Mouse (Mus musculus) kidney, adult 2 months (tissue): ENCODE results near the gene Gimap7. TPM values are rescaled to one million over a fixed set of nuclear protein-coding genes. Genes with fewer than 3 reads are reported as not detected.

Experiments used
- DNase-seq: peaks from one replicate; pipeline ENCODE4 v3.0.0; 2021
- H3K27ac ChIP-seq: fragments of 200-500 bp; 2 replicates; pipeline ENCODE4 v1.5.1; 2012; ENCODE audit warnings: low read depth, low read length, control low read depth, inconsistent platforms; ENCODE audit not compliant: insufficient read depth
- H3K27me3 ChIP-seq: fragments of 200-500 bp; replicated peaks from 2 replicates; pipeline ENCODE4 v1.6.1; 2012; ENCODE audit warnings: mild to moderate bottlenecking, moderate library complexity, low read length, inconsistent platforms; ENCODE audit not compliant: control insufficient read depth, insufficient read depth
- H3K36me3 ChIP-seq: fragments of 200-500 bp; 2 replicates; pipeline ENCODE4 v1.6.1; 2012; ENCODE audit warnings: mild to moderate bottlenecking, moderate library complexity, low read length, inconsistent platforms; ENCODE audit not compliant: control insufficient read depth, insufficient read depth
- H3K4me1 ChIP-seq: fragments of 200-500 bp; 2 replicates; pipeline ENCODE4 v1.6.1; 2011; ENCODE audit warnings: low read length; ENCODE audit not compliant: control insufficient read depth, insufficient read depth
- H3K4me3 ChIP-seq: fragments of 200-500 bp; 2 replicates; pipeline ENCODE4 v1.5.1; 2011; ENCODE audit warnings: mild to moderate bottlenecking, low read depth, low read length, control low read depth; ENCODE audit not compliant: insufficient read depth
- CTCF ChIP-seq: fragments of 200-500 bp; conservative IDR thresholded peaks from 2 replicates; pipeline ENCODE4 v1.5.1; 2011; ENCODE audit warnings: low read depth, mild to moderate bottlenecking, control low read depth, low read length, moderate library complexity, mixed read lengths; ENCODE audit not compliant: insufficient read depth, insufficient read length
- POLR2A ChIP-seq: fragments of 200-500 bp; IDR thresholded peaks from one replicate; pipeline ENCODE4 v1.6.1; 2011; ENCODE audit warnings: low read depth, low read length, control low read depth
- WGBS: fragments of 180-500 bp; shearing (Covaris S2); methylation state at CpG from one replicate; pipeline ENCODE4 v1.1.7; 2018; 5-methylcytosine and 5-hydroxymethylcytosine counted together
- polyA plus RNA-seq: library from polyadenylated mRNA; depleted of rRNA; stranded (reverse); fragments of >200 nt; gene quantifications from 2 replicates; pipeline ENCODE4 v1.2.3, GENCODE M21; 2012

Gene Gimap7
- polyA plus RNA-seq, 1 experiment: 0.97 TPM

DNA sequence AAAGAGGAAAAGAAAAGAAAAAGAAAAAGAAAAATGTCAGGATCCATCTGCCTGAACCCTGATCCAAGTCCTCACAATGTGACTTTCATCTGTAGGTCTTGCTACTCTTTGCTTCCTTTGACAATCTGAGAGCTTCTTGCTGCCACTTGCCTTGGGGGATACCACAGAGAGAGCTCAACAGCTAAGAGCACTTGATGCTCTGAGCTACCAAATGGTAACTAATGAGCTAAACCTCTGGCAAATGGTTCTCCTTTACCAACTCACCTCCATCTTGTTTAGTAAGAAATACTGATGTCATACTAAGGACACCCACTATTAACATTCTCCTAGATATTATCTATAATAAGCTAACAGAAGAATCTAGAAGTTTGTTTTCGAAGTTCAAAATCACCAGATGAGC, 15.2 kb downstream of the Gimap7 start:
- no peaks in the 10 kb centered on the region for H3K27me3 ChIP-seq
- no peaks in the 10 kb centered on the region for H3K4me1 ChIP-seq
- H3K4me3 ChIP-seq: no peak overlapping the region
- WGBS: 93% methylated on average over 1 of the region's 1 CpGs
- TF ChIP-seq POLR2A: no peak
- no peak for TF ChIP-seq CTCF
- H3K27ac ChIP-seq: no peak overlapping the region
- no peak for DNase-seq
- H3K36me3 ChIP-seq: no peaks in the 10 kb centered on the region

GRCm38 (mm10) chr6:48737053-48737452, 18.6 kb downstream of the Gimap7 start:
- no peak overlapping the region for H3K27ac ChIP-seq
- no peaks in the 10 kb centered on the region for H3K36me3 ChIP-seq
- H3K4me3 ChIP-seq: no peak overlapping the region
- DNase-seq: no peak
- H3K27me3 ChIP-seq: no peaks in the 10 kb centered on the region
- H3K4me1 ChIP-seq: peaks cover 7% of the 10 kb centered on the region; the same call in 1 of the 2 replicates
- WGBS: 77% methylated on average over 2 of the region's 2 CpGs
- TF ChIP-seq POLR2A: no peak

DNA sequence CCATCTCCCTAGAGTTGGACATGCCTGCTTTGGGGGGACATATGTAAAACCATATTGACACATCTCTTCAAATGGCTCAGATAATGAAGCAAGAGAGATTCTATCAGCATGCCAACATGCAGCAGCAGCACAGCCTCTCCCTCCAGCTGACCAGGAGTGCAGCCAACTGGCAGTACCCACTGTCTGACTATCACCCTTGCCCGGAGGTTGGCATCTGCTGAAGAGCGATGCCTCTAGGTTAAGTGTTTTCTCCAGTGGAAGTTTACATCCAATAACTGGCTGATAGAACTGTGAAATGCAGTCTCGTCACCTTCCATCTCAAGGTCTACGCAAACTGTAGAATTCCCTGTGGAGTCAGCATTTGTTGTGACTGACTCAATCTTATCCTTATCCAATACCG, 19.3 kb downstream of the Gimap7 start:
- no peaks in the 10 kb centered on the region for H3K27me3 ChIP-seq
- no peaks in the 10 kb centered on the region for H3K36me3 ChIP-seq
- TF ChIP-seq CTCF (no peak), POLR2A (no peak)
- H3K4me3 ChIP-seq: no peak overlapping the region
- peaks cover 9% of the 10 kb centered on the region; the same call in 1 of the 2 replicates for H3K4me1 ChIP-seq
- WGBS: 80% methylated on average over 5 of the region's 5 CpGs
- DNase-seq: peak; percentile 20
- H3K27ac ChIP-seq: no peak overlapping the region

GRCm38 (mm10) chr6:48738961-48739779, 20.7 kb downstream of the Gimap7 start, which contains the start of gene Gimap1:
Gene Gimap1, plus strand, starts transcription at chr6:48739054.
- TF ChIP-seq CTCF (no peak), POLR2A (no peak)
- Histone ChIP-seq H3K4me1 (peaks cover 9% of the 10 kb centered on the region; the same call in 1 of the 2 replicates), H3K4me3 (peak within 1 kb of the TSS; percentile 47), H3K36me3 (no peaks in the 10 kb centered on the region), H3K27ac (peak within 1 kb of the TSS; percentile 74), H3K27me3 (no peaks in the 10 kb centered on the region)
- 65% methylated on average over 15 of the region's 15 CpGs for whole genome bisulfite sequencing
- peak; percentile 66 for DNase-seq

GRCm38 (mm10) chr6:48739780-48740055, 21.3 kb downstream of the Gimap7 start:
- Histone ChIP-seq H3K4me3 (peak overlapping the region; percentile 43), H3K27ac (peak overlapping the region; percentile 74), H3K36me3 (no peaks in the 10 kb centered on the region), H3K4me1 (peaks cover 9% of the 10 kb centered on the region; the same call in 1 of the 2 replicates), H3K27me3 (no peaks in the 10 kb centered on the region)
- no peak for DNase-seq
- no peak for TF ChIP-seq POLR2A
- no peak for TF ChIP-seq CTCF
- 73% methylated on average over 3 of the region's 3 CpGs for WGBS

GRCm38 (mm10) chr6:48740501-48741169, 22.2 kb downstream of the Gimap7 start:
- peaks cover 9% of the 10 kb centered on the region; the same call in 1 of the 2 replicates for H3K4me1 ChIP-seq
- 51% methylated on average over 3 of the region's 3 CpGs for WGBS
- DNase-seq: no peak
- peak overlapping the region; percentile 64 for H3K27ac ChIP-seq
- TF ChIP-seq CTCF (no peak), POLR2A (no peak)
- no peaks in the 10 kb centered on the region for H3K36me3 ChIP-seq
- H3K27me3 ChIP-seq: no peaks in the 10 kb centered on the region
- H3K4me3 ChIP-seq: peak overlapping the region; percentile 13; the same call in 1 of the 2 replicates

DNA sequence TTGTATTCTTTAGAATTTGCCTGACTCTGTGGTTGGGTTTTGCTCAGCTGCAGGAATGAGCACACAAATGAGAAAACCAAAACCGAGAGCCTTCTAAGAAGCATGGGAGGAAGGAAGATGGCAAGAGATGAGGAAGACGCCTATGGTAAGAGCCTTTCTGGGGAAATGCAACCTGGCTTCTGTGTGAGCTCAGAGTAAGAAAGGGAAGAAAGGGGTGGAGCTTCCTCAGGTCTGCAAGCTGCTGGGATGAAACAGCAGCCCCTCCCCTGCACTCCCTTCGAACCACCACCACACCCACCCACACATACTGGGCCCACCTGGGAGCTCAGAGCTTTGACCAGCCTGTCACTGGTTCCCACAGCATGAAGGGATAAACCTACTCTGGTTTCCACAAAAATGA, 22.9 kb downstream of the Gimap7 start:
- Histone ChIP-seq H3K27me3 (no peaks in the 10 kb centered on the region), H3K4me3 (no peak overlapping the region), H3K36me3 (no peaks in the 10 kb centered on the region), H3K27ac (peak overlapping the region; percentile 64), H3K4me1 (peaks cover 9% of the 10 kb centered on the region; the same call in 1 of the 2 replicates)
- WGBS: 25% methylated on average over 3 of the region's 3 CpGs
- TF ChIP-seq POLR2A (no peak), CTCF (no peak)
- DNase-seq: no peak
